Mouse (Mus musculus) gastrocnemius, adult 8-10 months (tissue): Measurements from ENCODE around the gene Abtb1. TPM values are rescaled to one million over a fixed set of nuclear protein-coding genes. Genes with fewer than 3 reads are reported as not detected.

Experiments
- DNase-seq, 2 experiments: peaks; one replicate each; pipeline ENCODE4 v3.0.0; 2022; ENCODE audit warnings: low spot score in 2 of 2
- total RNA-seq, 4 experiments: library from RNA; stranded (reverse); gene quantifications; 2 replicates each; pipeline ENCODE4 v1.2.4; 2022

Gene Abtb1
- total RNA-seq, 4 experiments from 2014 or later, result 21.1 to 25.9 (median 22.0) TPM

DNA sequence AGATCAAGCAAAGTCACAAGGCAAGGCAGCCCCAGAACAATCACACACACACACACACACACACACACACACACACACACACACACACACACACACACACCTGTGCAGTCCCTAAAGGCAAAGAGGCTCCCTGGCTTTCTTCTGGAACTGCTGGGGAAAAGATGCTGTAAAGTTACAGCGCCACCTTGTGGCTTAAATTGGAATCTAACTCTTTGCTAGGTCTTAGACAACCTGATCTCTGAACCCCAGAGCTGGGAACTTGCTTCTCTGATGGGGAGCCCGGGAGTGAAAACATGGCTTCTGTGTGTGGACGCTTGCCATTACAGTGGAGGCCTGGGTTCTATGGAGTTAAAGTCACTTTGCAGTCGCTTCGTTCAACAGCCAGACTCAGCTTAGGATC lies 13.9 kb upstream of the Abtb1 start:
- peak in 1 of 2 experiments; percentile 51 for DNase-seq

DNA sequence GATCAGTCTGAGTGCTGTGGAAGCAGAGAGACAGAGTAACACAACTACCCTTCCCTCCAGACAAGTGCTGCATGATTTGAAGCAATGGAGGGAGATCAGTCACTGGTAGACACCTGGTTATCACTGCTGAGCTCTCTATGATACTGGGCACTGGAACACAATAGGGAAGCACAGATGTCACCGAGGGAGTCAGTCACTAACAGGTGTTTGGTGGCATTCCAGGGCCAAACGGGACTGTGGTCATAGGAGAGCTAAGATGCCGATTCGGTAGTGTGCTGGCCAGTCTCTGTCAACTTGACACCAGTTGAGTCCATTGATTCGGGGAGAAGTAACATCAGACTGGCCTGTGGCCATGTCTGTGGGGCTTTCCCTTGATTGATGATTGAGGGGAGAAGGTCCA lies 12.7 kb upstream of the Abtb1 start:
- DNase-seq, result no peak

DNA sequence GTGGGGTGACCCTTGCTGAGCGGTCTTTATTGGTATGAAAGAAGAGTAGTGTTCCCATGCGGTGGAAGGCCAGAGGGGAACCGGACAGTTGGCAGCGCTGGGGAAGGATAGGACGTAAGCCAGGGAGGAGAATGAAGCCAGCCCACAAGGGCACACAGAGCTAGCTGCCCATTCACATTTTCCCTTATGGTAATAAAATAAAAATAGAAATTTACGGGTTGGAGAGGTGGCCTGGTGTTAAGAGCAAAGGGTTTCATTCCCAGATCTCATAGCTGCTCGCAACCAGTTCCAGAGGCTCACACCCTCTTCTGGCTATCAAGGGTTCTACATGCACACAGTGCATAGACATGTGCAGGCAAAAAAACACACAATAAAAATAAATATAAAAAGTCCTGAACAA lies 8.2 kb upstream of the Abtb1 start:
- peak; percentile 49 to 54 for DNase-seq

DNA sequence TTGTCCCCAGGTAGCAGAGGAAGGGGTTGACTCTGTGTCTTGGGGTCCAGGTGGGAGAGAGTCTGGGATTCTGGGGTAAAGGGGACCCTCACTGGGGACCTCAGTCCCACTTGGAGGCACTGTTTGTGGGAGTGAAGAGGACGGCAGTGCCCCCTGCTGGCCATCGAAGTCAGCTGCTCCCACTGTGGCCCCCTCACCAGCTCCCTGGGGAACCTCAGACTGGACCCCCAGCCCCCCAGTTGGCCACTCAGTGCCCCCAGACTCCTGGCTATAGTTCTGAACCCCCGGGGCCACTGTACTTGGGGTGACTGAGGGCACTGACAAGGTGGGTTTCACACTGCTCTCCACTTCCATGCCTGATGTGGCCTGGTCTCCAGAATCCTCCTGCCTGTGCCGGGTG lies 7.5 kb upstream of the Abtb1 start:
- DNase-seq, result no peak

DNA sequence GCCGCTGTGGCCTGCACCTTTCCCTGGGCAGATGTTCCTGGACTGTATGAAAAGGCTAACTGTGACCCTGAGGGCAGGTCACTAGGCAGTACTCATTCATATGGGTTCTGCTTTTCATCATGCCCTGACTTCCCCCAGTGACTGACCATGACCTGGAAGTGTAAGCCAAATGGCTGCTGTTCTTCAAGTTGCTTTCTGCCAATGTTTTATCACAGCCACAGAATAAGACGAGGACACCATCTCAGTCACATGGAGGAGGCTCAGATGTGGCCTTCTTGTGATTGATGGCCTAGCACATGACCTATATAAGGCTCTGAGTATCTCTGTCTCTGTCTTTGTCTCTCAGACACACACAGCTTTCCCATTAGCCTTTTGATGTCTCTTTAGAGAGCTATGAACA lies 5.8 kb upstream of the Abtb1 start:
- DNase-seq, result no peak

DNA sequence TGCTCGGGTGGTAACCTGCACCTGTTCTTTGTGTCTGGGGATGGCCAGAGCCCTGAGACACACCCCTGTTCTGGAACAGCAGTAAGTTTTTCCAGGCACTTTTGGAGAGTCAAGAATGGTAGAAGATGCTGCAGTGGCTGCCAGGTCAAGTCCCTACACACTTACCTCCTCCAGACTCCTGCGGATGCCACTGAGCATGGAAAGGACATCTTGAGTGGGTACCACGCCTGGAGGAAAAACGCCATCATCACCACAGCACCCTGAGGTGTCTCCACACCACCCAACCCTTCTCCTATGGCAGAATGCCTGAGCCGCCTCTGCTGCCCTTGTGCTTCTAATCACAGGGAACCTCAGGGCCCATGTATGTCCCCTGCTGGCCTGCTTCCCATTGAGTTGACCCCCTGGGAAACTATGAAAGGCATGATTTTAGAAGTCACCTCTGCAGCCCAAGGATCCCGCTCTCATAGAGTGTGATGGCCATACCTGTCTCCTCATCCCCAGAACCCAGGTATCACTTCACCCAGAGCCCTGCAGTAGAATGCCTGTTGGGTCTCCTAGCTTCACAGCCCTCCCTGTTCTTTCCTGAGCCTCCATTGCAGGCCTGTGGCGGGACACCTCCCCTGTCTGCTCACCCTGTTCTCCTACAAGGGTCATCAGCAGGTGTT lies 3.2 kb upstream of the Abtb1 start:
- DNase-seq, result no peak

DNA sequence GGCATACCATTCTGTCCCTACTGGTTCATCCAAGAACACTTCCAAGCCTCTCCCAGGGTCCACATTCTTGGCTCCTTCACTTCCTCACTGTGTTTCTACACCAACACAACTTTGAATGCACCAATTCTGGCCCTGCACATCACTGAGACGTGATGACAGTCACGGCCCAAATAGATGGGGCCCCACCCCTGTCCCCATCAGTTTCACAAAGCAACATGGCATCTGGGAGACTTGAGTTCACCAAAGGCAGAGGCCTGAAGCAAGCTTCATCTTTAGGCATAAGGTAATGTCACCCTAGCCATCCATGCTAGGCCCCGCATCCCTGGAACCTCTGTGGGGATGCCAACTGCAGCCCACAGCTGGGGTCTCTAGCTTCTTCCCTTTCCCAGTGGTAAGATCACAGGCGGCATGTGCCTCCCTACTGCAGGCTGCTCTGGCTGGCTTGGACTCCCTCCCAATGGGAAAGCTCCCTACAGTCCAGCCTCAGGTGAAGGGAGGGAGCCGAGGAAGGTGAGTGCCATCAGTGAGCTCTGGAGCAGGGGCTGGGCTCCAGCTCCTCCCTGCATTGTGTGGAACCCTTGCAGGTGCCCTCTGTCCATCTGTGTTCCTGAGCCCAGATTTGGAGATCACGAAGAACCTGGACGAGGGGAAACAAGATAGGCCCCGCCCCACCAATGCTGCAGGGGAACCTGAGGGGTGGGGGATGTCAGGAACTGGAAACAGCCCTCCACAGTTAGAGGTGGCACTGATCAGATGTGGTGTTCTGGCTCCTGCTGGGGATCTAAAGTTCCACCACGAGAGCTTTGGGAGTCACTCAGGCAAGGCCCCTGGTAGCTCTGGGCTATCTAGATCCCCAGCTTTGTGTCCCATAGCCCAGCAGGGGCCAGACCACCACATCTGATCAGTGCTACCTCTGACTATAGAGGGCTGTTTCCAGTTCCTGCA lies 2.3 kb upstream of the Abtb1 start:
- no peak for DNase-seq

DNA sequence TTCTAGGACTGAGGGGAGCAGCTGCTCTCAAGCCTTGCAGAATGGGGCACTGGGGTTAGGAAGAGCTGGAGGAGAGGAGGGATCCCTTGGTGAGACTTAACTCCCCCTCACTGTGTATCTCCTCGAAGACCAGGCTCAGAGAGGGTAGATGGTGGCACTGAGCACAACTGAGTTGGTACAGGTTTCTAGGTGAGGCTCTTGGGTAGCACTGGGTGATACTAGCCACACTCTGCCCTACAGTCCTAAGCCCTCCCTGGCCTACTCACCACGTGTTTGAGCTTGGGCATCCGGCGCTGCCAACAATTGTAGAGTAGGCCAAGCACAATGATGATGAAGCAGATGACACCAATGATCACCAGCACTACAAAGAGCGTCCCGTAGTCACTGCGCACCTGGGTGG lies 1.5 kb upstream of the Abtb1 start:
- DNase-seq, result no peak

DNA sequence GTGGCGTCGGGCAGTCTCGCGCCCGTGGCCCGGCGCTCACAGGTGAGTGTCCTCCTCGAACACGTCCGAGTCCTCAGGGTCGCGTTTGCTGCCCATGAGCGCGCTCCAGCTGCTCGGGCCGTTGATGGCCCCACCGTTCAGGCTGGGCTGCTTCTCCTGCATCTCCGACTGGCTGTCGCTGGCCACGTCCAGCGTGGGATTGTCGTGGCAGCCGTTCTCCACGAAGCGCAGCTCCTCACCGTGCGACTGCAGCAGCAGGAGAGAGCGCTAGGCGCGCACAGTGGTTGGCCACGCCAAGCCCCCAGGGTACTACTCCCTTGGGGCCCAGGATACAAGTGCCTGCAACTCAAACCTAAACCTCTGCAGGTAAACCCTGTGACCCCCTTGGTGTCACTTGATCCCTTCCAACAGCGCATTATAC lies 957 bp upstream of the Abtb1 start:
- peak in 1 of 2 experiments; percentile 48 for DNase-seq

DNA sequence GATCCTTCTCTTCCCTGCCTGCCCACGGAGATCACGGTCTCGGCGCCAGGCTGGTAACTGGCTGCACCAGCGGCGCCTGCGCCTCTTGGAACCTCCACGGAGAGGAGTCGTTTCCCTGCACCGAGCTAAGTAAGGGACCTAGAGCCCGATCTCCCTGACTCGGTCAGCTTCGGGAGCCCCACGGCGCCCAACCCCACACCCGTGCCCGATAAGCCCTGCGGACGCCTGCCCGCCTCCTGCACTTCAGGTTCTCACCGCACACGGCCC lies 337 bp downstream of the Abtb1 start:
- DNase-seq, result no peak

DNA sequence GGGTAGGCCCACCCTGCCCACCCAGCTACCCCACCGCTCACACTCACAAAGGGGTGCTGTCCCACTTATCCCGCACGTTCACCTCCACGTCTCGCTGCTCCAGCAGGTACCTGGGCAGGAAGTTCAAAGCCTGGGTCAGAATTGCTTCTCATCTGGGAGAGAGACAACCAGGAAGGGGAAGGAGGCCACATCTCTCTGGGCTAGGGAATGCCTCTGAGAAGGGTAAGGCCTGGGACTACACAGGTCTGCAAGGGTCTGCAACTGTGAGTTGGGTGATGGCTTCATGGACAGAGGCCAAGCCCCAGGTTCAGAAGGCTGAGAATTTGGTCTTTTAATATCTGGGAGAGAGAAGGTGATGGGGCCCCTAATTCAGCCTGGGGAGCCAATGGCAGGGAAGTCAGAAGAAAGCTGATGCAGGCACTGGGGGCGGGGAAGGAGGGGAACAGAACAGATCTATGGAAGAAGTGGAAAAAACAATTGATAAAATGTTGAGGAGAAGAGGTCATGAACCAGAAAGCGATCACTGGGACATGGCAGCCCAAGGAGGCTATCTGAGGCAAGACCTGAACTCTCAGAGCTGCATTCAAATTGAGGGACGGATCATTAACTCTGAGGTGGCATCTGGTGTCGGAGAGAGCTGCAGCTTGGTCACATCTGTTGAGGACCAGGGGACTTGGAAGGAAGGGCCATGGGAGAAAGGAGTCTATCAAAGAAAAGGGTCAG lies 832 bp downstream of the Abtb1 start:
- no peak for DNase-seq

DNA sequence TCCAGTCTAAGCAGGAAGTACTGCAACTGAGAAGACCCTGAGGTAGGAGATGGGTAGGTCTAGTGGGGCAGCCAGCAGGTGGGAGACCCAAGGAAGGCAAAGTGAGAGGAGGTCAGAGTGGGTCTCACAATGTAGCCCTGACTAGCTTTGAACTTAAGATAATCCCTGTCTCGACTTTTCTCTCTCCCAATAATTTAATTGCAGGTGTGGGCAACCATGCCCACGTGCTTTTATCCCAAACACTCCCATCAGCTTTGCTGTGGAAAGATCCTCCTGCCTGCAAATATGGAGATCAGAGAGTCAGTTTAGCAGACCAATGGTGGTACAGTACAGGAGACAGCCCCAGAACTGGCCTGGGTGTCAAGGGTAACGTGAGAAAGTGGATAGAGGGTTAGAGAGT lies 1.6 kb downstream of the Abtb1 start:
- no peak for DNase-seq

DNA sequence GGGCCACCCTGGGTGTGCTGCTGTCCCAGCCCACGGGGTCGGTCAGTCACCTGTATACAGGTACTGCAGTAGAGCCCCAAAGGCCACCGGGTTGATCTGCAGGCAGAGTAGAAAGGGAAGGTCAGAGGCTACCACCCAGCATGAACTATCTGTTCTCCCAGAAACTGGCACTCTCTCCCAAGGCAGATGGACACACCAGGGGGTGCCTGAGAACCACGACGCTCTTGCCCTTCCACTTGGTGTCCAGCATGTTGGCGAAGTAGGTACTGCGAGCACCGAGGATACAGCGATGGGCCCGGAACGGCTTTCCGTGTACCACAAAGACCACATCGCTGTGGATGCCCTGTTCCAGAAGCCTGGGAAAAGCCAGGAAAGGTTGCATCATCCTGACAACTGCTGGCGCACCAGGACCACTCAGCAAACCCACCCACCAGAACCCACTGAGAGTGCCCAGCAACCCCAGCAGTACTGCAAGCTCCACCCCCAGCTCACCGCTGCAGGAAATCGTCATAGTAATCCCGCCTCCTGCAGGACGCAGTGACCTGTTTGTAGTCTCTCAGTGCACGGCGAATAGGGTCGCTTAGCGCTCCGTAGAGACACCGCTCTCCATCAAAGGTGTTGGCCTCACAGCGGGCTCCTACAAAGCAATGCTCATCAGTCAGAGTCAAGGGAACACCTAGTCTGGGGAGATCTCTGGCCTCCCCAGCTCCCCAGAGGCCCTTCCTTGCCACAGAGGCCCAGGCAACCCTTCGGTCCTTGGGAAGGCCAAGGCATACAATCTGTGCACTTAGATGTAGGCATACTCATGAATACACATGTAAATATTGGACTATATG lies 2.4 kb downstream of the Abtb1 start:
- no peak for DNase-seq

DNA sequence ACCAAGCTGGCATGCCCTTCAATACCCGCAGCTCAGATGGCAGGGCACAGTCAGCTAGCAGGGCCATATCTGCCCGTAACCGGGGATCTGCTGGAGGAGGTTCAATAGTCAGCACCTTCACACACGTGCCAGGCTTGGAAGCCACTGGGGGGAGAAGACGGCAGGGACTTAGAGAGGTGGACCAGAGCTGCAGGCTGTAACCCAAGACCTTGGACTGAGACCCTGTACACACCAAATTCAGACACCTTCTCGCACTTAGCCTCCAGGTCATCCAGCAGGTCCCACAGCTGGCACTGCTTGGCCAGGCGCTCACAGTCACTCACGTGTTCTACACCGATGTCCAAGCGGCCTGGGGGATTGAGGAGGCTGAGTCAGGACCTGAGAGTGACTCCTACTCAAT lies 3.2 kb downstream of the Abtb1 start:
- no peak for DNase-seq

DNA sequence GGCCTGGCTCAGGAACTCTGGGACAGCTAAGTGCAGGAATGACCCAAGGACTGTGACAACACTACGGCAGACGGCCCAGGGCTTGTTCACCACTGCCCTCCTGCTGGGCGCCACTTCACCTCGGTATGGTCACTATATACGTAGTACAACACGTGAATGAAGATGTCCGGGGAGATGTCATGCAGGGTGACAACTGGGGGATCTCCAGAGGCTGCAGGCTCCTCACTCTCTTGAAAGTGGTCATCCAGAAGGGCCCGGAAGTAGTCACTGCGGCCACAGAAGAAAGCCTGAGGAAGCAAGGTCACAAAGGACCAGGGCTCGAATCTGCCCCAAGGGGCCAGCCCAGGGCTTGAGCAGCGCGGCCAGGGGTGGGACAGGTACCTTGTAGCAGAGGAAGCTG lies 3.8 kb downstream of the Abtb1 start:
- DNase-seq, result no peak

DNA sequence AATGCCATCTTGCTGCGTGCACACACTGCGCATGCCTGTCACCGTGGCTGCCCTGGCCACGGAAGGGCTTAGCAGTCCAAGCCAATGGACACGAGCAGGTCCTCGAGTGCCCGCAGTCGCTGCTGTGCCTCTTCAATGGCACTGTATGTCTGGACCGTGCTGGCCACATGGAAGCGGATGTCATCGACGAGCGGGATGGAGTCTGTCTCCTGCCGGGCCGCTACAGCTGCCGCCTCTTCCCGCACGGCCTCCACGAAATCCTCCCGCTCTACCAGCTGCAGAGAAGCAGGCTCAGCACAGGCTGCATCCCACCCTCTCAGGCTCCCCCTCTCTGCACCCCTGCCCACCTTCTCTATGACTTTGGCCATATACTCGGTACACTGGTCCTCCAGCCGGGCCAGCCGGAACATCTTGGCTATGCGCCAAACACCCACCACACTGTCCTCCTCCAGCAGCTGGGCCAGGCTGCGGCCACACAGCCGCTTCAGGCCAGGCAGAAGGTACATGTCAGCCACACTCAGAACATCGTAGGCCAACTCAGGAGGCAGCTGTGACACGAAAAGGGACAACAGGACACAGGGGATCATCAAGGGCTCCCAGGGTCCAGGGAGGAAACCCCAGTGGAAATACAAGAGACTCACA lies 5.5 kb downstream of the Abtb1 start:
- no peak for DNase-seq

DNA sequence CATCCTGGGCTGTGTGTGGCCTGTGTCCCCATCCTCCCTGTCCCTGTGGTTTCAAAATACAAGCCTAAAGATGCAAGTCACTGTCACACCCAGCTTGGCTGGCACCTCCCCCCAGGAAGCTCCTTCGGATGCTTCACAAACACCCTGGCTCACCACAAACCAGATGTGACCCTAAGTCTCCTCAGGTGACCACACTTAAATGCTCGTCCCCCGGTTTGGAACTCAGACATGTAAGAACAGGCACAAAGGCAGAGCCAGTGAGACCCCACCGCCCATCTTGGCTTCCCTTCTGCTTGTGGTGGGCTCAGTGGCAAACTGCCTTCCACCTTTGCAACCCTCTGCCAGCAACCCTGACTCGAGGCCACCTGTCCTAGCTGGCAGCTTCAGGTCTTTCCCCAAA lies 6.7 kb downstream of the Abtb1 start:
- DNase-seq, result no peak

DNA sequence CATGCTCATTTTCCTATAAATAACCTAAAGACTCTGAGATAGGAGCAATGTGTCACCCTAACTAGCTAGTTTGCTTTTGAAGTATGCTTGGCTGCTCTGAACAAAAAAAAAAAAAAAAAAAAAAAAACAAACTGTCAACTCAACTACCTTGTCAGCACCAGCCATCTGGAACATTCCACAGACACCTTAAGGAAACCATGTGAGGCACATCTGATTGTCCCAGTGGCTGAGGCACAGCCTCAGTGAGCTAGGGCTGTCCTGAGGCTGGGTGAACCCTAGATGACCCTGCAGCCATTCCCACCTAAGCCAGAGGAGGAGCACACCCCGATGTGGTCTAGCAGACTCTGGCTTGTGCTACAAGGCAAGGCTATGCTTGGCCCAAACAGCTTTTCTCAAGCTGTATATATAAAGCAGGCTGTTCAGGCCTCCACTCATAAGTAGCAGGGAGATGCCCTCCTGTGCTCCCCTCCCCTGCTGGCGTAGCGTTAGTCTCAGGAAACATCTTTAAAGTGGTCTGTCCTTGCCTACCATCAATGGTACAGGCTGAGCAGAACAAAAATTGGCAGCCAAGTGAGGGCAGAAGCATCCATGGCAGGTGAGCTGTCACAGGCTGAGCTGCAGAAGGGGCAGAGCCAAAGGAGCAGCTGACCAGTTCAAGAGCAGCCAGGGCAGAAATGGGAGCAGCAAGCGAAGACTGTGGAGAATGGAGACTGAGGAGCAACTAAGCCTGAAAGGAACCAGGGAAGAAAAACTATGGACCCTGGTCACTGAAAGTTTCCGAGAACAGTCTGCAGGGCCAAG lies 8.2 kb downstream of the Abtb1 start:
- DNase-seq, result no peak

DNA sequence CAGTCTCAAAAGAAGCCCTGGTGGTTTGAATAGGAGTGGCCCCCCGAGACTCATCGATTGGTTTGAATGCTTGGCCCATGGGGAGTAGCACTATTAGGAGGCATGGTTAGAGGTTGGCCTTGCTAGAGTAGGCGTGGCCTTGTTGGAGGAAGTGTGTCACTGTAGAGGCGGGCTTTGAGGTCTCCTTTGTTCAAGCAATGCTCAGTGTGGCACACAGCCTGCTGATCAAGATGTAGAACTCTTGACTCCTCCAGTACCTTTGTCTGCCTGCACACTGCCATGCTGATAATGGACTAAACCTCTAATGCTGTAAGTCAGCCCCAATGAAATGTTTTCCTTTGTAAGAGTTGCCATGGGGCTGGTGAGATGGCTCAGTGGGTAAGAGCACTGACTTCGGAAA lies 9.1 kb downstream of the Abtb1 start:
- no peak for DNase-seq

DNA sequence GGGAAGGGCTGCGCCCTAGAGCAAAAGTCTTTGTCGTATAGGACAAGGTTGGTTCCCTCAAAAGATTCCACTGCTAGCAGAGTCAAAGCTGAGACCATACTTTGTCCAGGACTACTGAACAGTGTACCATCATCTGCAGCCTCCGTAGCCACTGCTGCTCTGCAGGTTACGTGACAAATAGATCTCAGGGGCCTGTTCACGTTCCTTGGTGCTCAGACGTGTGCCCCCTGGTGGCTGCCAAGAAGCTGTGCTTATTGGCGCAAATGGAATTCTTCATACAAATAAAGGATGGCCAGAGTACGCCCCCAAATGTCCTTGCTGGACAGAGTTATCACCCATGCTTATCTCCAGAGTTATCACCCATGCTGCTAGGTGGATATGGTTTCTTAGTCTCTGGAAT lies 10.3 kb downstream of the Abtb1 start:
- no peak for DNase-seq
